Mouse (Mus musculus): ENCODE results near the gene Lce1c.

Lce1c gene

DNA sequence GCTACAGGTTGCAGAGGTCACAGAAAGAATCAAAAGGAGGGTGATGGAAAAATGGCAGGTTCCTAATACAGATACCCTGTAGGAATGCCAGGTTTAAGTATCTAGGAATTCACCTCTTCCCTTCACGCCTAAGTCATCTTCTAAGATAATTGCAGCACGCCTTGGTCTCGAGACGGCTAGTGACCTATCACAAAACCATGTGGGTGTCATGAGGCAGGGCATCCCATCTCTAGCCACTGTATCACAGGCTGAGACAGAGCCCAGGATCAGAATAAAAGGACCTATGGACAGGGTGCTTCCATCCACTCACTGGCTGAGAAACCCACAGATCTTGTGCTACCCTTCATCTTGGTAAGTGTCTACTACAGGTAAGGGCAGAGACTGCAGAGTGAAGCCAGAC is at the start of gene Lce1c:
TSS of gene Lce1c (plus strand) at position 301 of the 400 bp plus-strand sequence.
- DNase-seq (ENCODE audit: low read depth, low spot score) = no peak

DNA sequence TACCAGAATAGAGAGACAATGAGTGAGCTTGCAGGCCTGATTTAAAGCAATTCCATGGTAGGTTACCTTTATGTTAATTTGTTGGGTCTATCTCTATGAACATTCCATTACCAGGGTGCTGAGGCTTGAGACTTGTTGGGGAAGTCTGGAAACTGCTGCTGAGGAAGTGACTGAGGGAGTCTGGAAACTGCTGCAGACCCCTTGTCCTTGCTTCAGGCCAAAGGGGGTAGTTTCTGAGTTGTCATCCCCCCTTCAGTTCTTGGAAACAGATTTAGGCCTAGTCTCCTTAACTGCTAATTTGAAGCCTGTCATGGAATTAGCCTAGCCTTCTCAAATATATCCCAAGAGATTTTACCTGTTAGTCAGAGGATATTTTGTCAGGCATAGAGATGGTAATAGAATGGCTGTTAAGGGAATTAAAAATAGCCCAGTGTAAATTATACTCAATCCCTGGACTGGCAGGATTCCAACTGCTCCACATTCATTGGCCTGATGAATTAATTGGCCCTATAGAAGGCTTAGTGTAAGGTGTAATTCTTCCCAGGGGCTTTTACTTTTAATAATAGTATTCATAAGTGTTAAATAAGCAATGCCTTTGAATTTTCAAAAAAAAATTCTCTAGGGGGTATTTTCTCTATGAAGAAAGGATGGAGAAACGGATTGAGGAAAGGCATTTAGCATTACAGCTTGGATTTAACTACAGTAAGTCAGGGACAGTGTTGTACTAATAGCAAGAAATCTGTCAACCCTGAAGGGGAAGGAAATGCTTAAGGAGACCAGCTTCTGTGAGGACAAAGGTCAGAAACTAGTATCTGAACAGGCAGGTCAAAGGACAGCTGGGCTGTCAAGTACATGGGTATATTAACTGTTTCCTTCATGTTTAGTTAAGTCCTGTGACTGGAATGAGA is 41.0 kb upstream of the Lce1c start:
- DNase-seq (ENCODE audit: low read depth, low spot score) = no peak

DNA sequence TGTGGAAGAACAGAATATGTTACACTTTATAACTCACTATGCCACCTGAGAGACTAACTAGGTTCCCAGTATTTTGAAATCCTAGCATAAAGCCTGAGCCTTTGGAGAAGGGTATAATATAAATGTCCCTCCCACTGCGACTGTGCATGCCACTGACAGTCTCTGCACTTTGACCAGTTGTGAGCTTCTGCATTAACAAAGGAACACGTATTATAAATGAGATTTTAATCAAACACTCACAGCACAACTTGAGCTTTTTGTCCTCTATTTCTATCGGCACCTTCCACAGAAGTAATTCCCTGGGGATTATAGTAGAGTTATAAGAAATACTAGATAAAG is 40.4 kb upstream of the Lce1c start:
- DNase-seq (ENCODE audit: low read depth, low spot score) = no peak

DNA sequence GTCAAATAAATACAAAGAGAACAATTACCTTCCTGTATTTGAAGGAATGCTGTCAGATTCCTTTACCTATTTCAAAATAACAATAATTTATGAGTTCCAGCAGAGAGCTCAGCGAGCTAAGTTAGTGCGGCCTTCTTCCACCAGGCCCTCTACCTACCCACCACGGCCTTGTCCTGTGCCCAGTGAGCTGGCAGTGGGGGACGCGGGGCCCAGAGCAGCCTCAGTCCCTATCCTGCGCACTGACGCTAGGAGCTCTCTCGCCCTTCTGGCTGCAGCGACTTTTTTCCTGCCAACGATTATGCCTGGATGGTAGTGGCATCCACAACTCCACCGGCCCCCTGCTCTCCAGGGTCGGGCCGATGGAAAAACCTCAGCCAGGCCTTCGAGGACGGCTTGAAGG is 39.2 kb upstream of the Lce1c start:
- DNase-seq (ENCODE audit: low read depth, low spot score) = no peak

DNA sequence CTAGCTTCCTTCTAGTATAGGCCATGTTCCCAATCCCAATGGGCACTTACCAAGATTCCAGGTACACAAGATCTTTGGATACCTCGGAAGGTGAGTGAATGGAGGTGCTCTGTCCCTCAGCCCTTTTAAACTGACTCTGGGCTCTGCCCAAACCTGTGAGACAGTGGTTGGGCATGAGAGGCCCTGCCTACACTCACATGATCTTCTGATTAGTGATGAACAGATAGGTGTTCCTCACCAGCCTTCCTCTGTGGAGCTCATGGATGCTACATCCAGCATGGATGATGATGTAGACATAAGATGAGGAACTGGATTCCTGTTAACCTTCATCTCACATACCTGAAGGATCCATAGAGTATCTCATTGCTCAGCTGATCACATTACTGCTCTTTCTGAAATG is 30.8 kb upstream of the Lce1c start, which contains the start of gene Lce1a1:
TSS of gene Lce1a1 (minus strand) at position 101 of the 400 bp plus-strand sequence.
- DNase-seq (ENCODE audit: low read depth, low spot score) = no peak

DNA sequence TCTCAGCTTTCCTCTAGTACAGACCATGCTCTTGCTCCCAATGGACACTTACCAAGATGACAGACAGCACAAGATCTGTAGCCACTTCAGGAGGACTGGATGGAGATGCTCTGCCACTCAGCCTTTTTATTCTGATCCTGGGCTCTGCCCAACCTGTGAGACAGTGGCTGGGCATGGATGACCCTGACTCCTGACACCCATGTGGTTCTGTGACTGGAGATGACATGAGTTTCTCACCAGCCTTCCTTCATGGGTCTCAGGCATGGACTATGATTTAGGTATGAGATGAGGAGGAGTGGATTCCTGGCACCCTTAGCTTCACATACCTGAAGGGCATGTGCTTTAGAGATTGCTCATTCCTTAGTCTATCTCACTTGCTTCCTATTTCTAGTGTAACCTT is 22.2 kb upstream of the Lce1c start, which contains the start of gene Lce1b:
TSS of gene Lce1b (minus strand) at position 101 of the 400 bp plus-strand sequence.
- no peak for DNase-seq (ENCODE audit: low read depth, low spot score)

DNA sequence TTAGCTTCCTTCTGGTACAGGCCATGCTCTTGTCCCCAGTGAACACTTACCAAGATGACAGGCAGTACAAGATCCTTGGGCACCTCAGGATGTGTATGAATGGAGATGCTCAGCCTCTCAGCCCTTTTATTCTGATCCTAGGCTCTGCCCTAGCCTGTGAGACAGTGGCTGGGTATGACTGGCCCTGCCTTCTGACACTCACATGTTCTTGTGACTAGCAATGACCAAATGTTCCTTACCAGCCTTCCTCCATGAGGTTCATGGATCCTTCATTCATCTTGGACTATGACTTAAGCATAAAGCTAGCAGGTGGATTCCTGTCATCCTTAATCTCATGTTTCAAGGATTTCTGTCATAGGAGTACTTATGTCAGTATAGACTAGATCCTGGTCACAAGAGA is 8.8 kb upstream of the Lce1c start, which contains the start of gene Lce1a2:
TSS of gene Lce1a2 (minus strand) at position 101 of the 400 bp plus-strand sequence.
- no peak for DNase-seq (ENCODE audit: low read depth, low spot score)

DNA sequence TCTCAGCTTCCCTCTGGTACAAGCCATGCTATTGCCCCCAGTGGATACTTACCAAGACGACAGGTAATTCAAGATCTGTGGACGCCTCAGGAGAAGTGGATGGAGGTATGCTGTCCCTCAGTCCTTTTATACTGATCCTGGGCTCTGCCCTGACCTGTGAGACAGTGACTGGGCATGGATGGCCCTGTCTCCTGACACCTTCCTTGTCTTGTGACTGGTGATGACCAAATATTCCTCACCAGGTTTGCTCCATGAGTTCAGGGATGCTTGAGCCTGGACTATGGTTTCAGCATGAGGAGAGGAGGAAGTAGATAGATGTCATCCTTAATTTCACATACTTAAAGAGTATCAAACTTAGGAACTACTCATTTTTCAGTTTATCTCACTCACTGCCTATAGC is 8.1 kb downstream of the Lce1c start, which contains the start of gene Lce1d:
TSS of gene Lce1d (minus strand) at position 101 of the 400 bp plus-strand sequence.
- DNase-seq (ENCODE audit: low read depth, low spot score) = no peak

DNA sequence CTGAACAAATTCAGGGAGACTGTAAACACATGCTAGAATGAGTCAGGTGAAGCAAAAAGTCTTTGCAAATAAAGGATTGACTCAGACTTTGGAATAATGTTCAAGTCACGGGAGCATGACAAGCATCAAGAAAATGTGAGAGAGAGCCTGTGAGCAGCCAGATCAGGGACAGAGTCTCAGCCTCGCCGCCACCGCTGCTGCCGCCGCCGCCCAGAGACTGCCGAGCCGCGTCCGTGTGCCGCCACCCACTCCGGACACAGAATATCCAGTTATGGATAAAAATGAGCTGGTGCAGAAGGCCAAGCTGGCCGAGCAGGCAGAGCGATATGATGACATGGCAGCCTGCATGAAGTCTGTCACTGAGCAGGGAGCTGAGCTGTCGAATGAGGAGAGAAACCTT is 10.1 kb downstream of the Lce1c start:
- DNase-seq (ENCODE audit: low read depth, low spot score) = peak; percentile 18

DNA sequence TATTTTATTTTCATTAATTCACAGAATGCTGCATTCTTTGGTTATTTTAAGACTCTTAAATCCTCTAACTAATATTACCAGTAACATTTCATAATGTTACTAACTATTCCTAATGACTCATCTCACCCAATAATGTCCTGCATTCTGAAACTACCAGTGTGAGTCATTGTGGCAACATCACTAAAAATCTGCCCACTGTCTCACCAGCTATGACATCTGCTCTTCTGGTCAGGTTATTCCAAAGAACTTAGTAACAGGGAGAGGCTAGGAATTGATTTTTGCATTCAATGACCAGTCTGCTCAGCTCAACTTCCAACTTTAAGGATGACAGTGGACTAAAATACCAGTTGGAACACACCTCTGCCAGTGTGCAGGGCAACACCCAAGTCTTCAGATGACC is 12.6 kb downstream of the Lce1c start:
- DNase-seq (ENCODE audit: low read depth, low spot score) = no peak

DNA sequence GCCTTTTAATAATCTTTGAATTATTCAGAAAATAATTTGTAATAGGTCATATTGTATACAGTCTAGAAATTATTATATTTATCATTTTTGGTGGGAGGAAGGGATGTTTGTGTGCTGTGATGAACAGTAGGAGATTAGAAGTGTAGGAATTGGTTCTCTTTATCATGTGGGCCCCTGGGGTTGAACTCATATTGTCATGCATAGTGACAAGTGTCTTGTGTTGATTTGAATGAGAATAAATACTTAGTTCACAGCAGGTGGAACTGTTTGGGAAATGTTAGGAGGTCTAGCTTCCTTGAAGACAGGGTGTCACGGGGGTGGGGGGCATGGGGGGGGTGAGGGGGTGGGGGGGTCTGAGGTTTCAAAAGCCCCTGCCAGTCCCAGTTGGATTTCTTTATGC is 15.6 kb downstream of the Lce1c start:
- DNase-seq (ENCODE audit: low read depth, low spot score) = peak; percentile 80

DNA sequence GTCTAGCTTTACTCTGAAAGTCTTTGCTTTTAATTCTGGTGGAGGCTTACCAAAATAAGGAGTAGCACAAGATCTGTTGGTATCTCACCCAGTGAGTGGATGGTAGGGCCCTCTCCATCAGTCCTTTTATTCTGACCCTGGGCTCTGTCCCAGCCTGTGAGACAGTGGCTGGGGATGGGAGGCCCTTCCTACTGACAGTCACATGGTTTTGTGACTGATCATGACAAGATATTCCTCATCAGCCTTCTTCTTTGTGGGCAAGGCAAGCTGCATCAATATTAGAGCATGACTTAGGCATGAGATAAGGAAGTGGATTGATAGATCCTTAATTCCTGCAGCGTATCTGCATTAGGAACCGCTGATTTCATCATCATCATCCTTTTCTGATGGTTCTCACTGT is 29.9 kb downstream of the Lce1c start, which contains the start of gene Lce1e:
TSS of gene Lce1e (minus strand) at position 101 of the 400 bp plus-strand sequence.
- DNase-seq (ENCODE audit: low read depth, low spot score) = no peak

DNA sequence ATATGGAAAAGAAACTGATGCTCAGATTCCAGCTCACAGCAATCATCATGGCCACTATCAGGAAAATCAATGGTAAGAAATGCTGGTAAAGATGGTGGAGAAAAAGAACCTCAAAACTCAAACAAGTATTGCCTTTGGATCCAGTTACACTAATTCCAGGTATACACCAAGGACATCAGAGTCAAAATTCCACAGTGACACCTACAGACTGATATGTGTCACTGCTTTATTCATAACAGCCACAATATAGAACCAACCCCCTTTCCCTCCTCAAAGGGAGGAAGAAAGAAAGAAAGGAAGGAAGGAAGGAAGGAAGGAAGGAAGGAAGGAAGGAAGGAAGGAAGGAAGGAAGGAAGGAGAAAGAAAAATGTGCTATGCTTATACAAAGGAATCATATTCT is 36.1 kb downstream of the Lce1c start:
- DNase-seq (ENCODE audit: low read depth, low spot score) = peak; percentile 6

DNA sequence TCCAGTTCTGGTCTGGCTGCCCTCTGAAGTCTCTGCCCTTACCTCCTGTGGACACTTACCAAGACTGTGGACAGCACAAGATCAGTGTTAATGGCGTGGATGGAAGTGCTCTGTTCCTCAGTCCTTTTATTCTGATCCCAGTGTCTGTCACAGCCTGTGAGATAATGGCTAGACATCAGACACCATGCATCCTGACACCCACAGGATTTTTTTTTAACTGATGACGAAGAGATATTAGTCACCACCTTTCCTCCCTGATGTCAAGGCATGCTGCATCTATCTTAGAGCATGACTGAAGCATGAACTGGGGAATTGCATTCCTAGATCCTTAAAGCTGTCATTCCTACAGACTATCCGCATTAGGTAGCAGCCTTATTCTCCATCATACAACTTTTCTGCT is 41.2 kb downstream of the Lce1c start, which contains the start of gene Lce1f:
TSS of gene Lce1f (minus strand) at position 101 of the 400 bp plus-strand sequence.
- DNase-seq (ENCODE audit: low read depth, low spot score) = no peak

DNA sequence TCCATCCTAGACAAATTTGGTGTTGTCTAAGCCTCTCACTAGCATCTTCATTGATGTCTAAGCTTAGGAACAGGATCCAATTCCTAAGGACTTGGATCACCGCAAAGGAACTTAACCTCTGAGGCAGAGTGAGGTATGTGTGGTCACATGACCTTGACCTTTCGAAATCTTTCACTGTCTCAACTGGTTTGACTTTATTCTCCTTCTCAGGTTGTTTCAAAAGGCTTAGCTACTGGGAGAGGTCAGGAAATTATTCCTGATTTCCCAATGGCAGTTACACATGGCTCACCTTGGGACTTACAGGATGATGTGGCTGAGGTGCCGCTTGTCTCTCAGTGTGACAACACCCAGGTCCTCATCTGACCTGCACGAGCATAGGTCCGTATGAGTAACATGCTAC is 43.6 kb downstream of the Lce1c start:
- peak; percentile 43 for DNase-seq (ENCODE audit: low read depth, low spot score)

All from R1 (cell line).